10 mouse cellular contexts compared by ENCODE assay signal in the genomic region with DNA sequence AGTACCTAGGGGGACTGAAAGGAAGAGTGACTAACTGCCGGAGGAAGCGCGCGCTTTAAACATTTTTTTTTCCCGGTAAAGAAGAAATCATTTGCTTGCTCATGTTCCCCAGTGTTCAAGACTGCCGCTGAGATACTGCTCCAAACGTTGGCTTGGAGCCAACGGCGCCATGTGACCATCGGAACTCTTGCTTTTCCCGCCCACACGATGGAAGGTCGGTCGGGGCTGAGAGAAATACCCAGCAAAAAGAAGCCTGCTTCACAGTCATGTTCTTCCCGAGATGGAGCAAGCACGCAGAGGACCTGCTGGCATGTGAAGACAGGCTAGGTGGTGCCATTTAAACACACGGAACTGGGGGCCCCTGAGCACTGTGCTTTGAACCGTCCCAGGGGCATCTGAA.
DNase-seq lines count a peak whose midpoint lies in the region; ATAC-seq and TF ChIP-seq lines count a peak whose summit lies in the region.
"Had no signal": no experiment of that assay in that cellular context is flagged by ENCODE, and none has a peak within 500 bp of the region (broad histone marks: within the 10 kb centered on the region; RNA-seq: fewer than 3 reads in every experiment).

No protein-coding gene starts in this region.

- peak; percentile 1 for DNase-seq in kidney, adult 2 months
- DNase-seq in kidney, adult 8-10 months = no peak
- DNase-seq in MEL (ENCODE audit: low read depth, low spot score) = peak; percentile 91
- no peak for DNase-seq in adrenal gland, postnatal 4 days (ENCODE audit: low spot score in 2 of 2)
- DNase-seq: layer of hippocampus, adult 9-11 months; thymus, postnatal 36 days had no signal

- H3K36me3 ChIP-seq in kidney, adult 2 months (ENCODE audit: control insufficient read depth, insufficient read depth, low read length) = no peaks in the 10 kb centered on the region
- H3K36me3 ChIP-seq in E14TG2a.4 (ENCODE audit: insufficient read depth, low read length) (no peaks in the 10 kb centered on the region), MEL (ENCODE audit: control insufficient read depth in 1 of 2, insufficient read depth in 2 of 2, low read length in 2 of 2) (0 out of 4 replicates have a peak, but pooled peaks cover 0 to 3% of the 10 kb centered on the region in 2 experiments)
- no peaks in the 10 kb centered on the region for H3K36me3 ChIP-seq in intestine, embryonic 16.5 days (ENCODE audit: control insufficient read depth, insufficient read depth, low read length)
- H3K36me3 ChIP-seq: forebrain, embryonic 12.5 days had no signal

- ATAC-seq in intestine, embryonic 16.5 days = 0 out of 2 replicates have a peak, but pooled peaks have one; percentile 7
- no peak for ATAC-seq in CD4-positive, CD25-positive, alpha-beta regulatory T cell, adult 4 months

- no peak overlapping the region for H3K4me3 ChIP-seq in kidney, adult 2 months (ENCODE audit: insufficient read depth, low read depth, low read length)
- H3K4me3 ChIP-seq in E14TG2a.4 (replicated peaks; ENCODE audit: low read length) = peak overlapping the region; percentile 39; the same call in 1 of the 2 replicates
- peak overlapping the region; percentile 53 to 64 for H3K4me3 ChIP-seq in MEL (ENCODE audit: control insufficient read depth in 1 of 2, insufficient read depth in 1 of 2, low read depth in 2 of 2, low read length in 2 of 2)
- H3K4me3 ChIP-seq in intestine, embryonic 16.5 days (ENCODE audit: low read length) = no peak overlapping the region
- H3K4me3 ChIP-seq: forebrain, embryonic 12.5 days had no signal

- no peaks in the 10 kb centered on the region for H3K4me1 ChIP-seq in kidney, adult 2 months (ENCODE audit: control insufficient read depth, insufficient read depth, low read length)
- peaks cover 11% of the 10 kb centered on the region for H3K4me1 ChIP-seq in E14TG2a.4 (replicated peaks; ENCODE audit: low read depth, low read length)
- peaks cover 0 to 12% of the 10 kb centered on the region in 2 experiments; a peak in 3 of 4 replicates for H3K4me1 ChIP-seq in MEL (ENCODE audit: control insufficient read depth in 1 of 2, insufficient read depth in 2 of 2, low read length in 2 of 2)
- no peaks in the 10 kb centered on the region for H3K4me1 ChIP-seq in intestine, embryonic 16.5 days (ENCODE audit: control insufficient read depth, insufficient read depth, low read length)
- H3K4me1 ChIP-seq: forebrain, embryonic 12.5 days had no signal

- WGBS in kidney, adult 2 months = 43% methylated on average over 18 of the region's 18 CpGs
- 53% methylated on average over 18 of the region's 18 CpGs for whole genome bisulfite sequencing in intestine, embryonic 16.5 days

- H3K27me3 ChIP-seq in kidney, adult 2 months (replicated peaks; ENCODE audit: control insufficient read depth, insufficient read depth, low read length) = no peaks in the 10 kb centered on the region
- H3K27me3 ChIP-seq in E14TG2a.4 (ENCODE audit: insufficient read depth, low read length) (peaks cover 35% of the 10 kb centered on the region), MEL (ENCODE audit: control insufficient read depth in 1 of 2, insufficient read depth in 2 of 2, low read length in 2 of 2) (no peaks in the 10 kb centered on the region; a peak in 1 of 4 replicates)
- H3K27me3 ChIP-seq in intestine, embryonic 16.5 days (replicated peaks; ENCODE audit: control insufficient read depth, insufficient read depth, low read length) = no peaks in the 10 kb centered on the region

- no peak for TF ChIP-seq RAD21 in MEL (IDR thresholded peaks at IDR 0.05; ENCODE audit: low read depth, low read length)

- H3K9ac ChIP-seq in MEL (ENCODE audit: control insufficient read depth, low read depth, low read length, poor library complexity, severe bottlenecking) = peak overlapping the region; percentile 78
- no peak overlapping the region for H3K9ac ChIP-seq in intestine, embryonic 16.5 days (ENCODE audit: low read depth, low read length)
- H3K9ac ChIP-seq: forebrain, embryonic 12.5 days had no signal

- H3K9me3 ChIP-seq in E14TG2a.4 (ENCODE audit: low read length) (no peaks in the 10 kb centered on the region), MEL (replicated peaks; ENCODE audit: insufficient read depth, low read length) (no peaks in the 10 kb centered on the region)
- H3K9me3 ChIP-seq in intestine, embryonic 16.5 days (ENCODE audit: control insufficient read depth, low read length) = no peaks in the 10 kb centered on the region
- H3K9me3 ChIP-seq: forebrain, embryonic 12.5 days had no signal

- H3K79me2 ChIP-seq in MEL (ENCODE audit: control insufficient read depth, insufficient read depth, low read length, poor library complexity) = no peaks in the 10 kb centered on the region; the same call in 1 of the 2 replicates

- TF ChIP-seq CTCF in kidney, adult 2 months (conservative IDR thresholded peaks at IDR 0.05; ENCODE audit: insufficient read depth, insufficient read length, low read depth, low read length) = no peak
- TF ChIP-seq CTCF in E14TG2a.4 (conservative IDR thresholded peaks at IDR 0.05; ENCODE audit: low read length) (no peak), MEL (IDR thresholded peaks at IDR 0.05 in 2 of 3, conservative IDR thresholded peaks at IDR 0.05 in 1 of 3; ENCODE audit: control insufficient read depth in 1 of 3, insufficient read depth in 1 of 3, low read depth in 2 of 3, low read length in 3 of 3, poor library complexity in 1 of 3, severe bottlenecking in 1 of 3) (no peak)

- no peak for TF ChIP-seq POLR2A in kidney, adult 2 months (IDR thresholded peaks at IDR 0.05; ENCODE audit: low read depth, low read length)
- TF ChIP-seq POLR2A in MEL (IDR thresholded peaks at IDR 0.05; ENCODE audit: control insufficient read depth in 1 of 2, insufficient read depth in 1 of 2, low read depth in 1 of 2, low read length in 2 of 2, poor library complexity in 1 of 2) = peak in 1 of 2 experiments; percentile 44; a peak in 1 of 4 replicates

- TF ChIP-seq EP300 in MEL (IDR thresholded peaks at IDR 0.05; ENCODE audit: low read depth in 1 of 2, low read length in 2 of 2) = peak in 1 of 2 experiments; percentile 31; a peak in 1 of 4 replicates

- peak overlapping the region; percentile 31 for H3K4me2 ChIP-seq in intestine, embryonic 16.5 days (ENCODE audit: low read depth, low read length)
- H3K4me2 ChIP-seq: forebrain, embryonic 12.5 days had no signal

- no peak overlapping the region for H3K27ac ChIP-seq in kidney, adult 2 months (ENCODE audit: insufficient read depth, low read depth, low read length)
- peak overlapping the region; percentile 83 for H3K27ac ChIP-seq in MEL (ENCODE audit: control insufficient read depth, low read depth, low read length)
- H3K27ac ChIP-seq in intestine, embryonic 16.5 days (ENCODE audit: low read length) = no peak overlapping the region
- H3K27ac ChIP-seq: forebrain, embryonic 12.5 days had no signal

TF ChIP-seq in MEL, 35 proteins besides CTCF, POLR2A, EP300 and RAD21 (continues in another document):
- TF ChIP-seq ZNF384 (IDR thresholded peaks at IDR 0.05; ENCODE audit: low read depth, low read length) (peak; percentile 85), RCOR1 (IDR thresholded peaks at IDR 0.05; ENCODE audit: low read depth, low read length) (no peak), GABPA (IDR thresholded peaks at IDR 0.05; ENCODE audit: low read depth, low read length) (no peak), CHD2 (IDR thresholded peaks at IDR 0.05; ENCODE audit: low read length) (no peak), SIN3A (IDR thresholded peaks at IDR 0.05; ENCODE audit: low read length) (peak; percentile 56), ETS1 (IDR thresholded peaks at IDR 0.05; ENCODE audit: low read depth, low read length) (no peak), MAX (IDR thresholded peaks at IDR 0.05; ENCODE audit: low read length) (peak; percentile 97), POLR2AphosphoS5 (IDR thresholded peaks at IDR 0.05; ENCODE audit: borderline replicate concordance, low read depth, low read length) (no peak), MYB (IDR thresholded peaks at IDR 0.05; ENCODE audit: low read depth, low read length) (no peak), MXI1 (IDR thresholded peaks at IDR 0.05; ENCODE audit: low read depth, low read length) (peak; percentile 78), MEF2A (IDR thresholded peaks at IDR 0.05; ENCODE audit: extremely low read depth, insufficient replicate concordance, low read depth, low read length, poor library complexity, severe bottlenecking) (no peak), ZC3H11A (IDR thresholded peaks at IDR 0.05; ENCODE audit: low read depth, low read length) (no peak), BHLHE40 (IDR thresholded peaks at IDR 0.05; ENCODE audit: borderline replicate concordance, low read depth, low read length) (no peak), MAZ (IDR thresholded peaks at IDR 0.05; ENCODE audit: low read depth, low read length) (no peak), MAFK (IDR thresholded peaks at IDR 0.05; ENCODE audit: borderline replicate concordance, low read depth, low read length) (no peak), TCF12 (IDR thresholded peaks at IDR 0.05; ENCODE audit: low read depth, low read length) (no peak), JUND (IDR thresholded peaks at IDR 0.05; ENCODE audit: low read depth, low read length) (no peak), UBTF (IDR thresholded peaks at IDR 0.05; ENCODE audit: borderline replicate concordance, insufficient read depth, low read depth, low read length) (no peak), USF2 (IDR thresholded peaks at IDR 0.05; ENCODE audit: borderline replicate concordance in 1 of 2, insufficient read depth in 1 of 2, low read depth in 1 of 2, low read length in 2 of 2) (peak in 1 of 2 experiments; percentile 71; a peak in 2 of 4 replicates), E2F4 (IDR thresholded peaks at IDR 0.05; ENCODE audit: borderline replicate concordance, low read depth, low read length) (peak; percentile 92), NRF1 (IDR thresholded peaks at IDR 0.05; ENCODE audit: insufficient read depth, low read depth, low read length, poor library complexity, severe bottlenecking) (no peak), POLR2AphosphoS2 (IDR thresholded peaks at IDR 0.05; ENCODE audit: low read length) (no peak), GATA1 (IDR thresholded peaks at IDR 0.05; ENCODE audit: low read depth, low read length) (no peak), ZMIZ1 (IDR thresholded peaks at IDR 0.05; ENCODE audit: low read depth, low read length) (no peak), KAT2A (conservative IDR thresholded peaks at IDR 0.05; ENCODE audit: low read depth, low read length) (no peak), CHD1 (IDR thresholded peaks at IDR 0.05; ENCODE audit: low read depth, low read length) (no peak), SMC3 (IDR thresholded peaks at IDR 0.05; ENCODE audit: low read depth, low read length) (no peak), TBP (IDR thresholded peaks at IDR 0.05; ENCODE audit: low read depth, low read length) (0 out of 2 replicates have a peak, but pooled peaks have one; percentile 24), ZKSCAN1 (IDR thresholded peaks at IDR 0.05; ENCODE audit: low read depth, low read length) (no peak), HCFC1 (IDR thresholded peaks at IDR 0.05; ENCODE audit: low read depth, low read length) (no peak), ELF1 (IDR thresholded peaks at IDR 0.05; ENCODE audit: low read depth, low read length) (no peak)

Comparison
In these comparisons a context has a peak if more than half of its experiments do, and no peak if none do; other contexts are left out.
1. DNase-seq: peak in kidney, adult 2 months (single experiment) and MEL (single experiment); none in kidney, adult 8-10 months (0 of 2) and adrenal gland, postnatal 4 days (0 of 2).
2. H3K4me3 ChIP-seq: peak in E14TG2a.4 (single experiment) and MEL (2 of 2); none in kidney, adult 2 months (single experiment) and intestine, embryonic 16.5 days (single experiment).